Mouse (Mus musculus) cerebellum, adult 2 months (tissue): ENCODE measurements at regions not wholly inside any gene's neighbourhood (a gene's known extent, or its start where the extent isn't known, plus 50 kb on each side); places are given as distances from the start of the nearest gene placed in this dataset.

Experiments used
- DNase-seq, 2 experiments: peaks; one replicate each; pipeline ENCODE4 v3.0.0; 2021
- H3K27ac ChIP-seq: fragments of 200-500 bp; 2 replicates; pipeline ENCODE4 v1.5.1; 2012; ENCODE audit warnings: low read length, control low read depth, inconsistent platforms; ENCODE audit not compliant: insufficient read depth
- H3K27me3 ChIP-seq: fragments of 200-500 bp; 2 replicates; pipeline ENCODE4 v1.6.1; 2012; ENCODE audit warnings: inconsistent platforms, mild to moderate bottlenecking, low read length, moderate library complexity; ENCODE audit not compliant: control insufficient read depth, insufficient read depth
- H3K4me1 ChIP-seq: fragments of 200-500 bp; 2 replicates; pipeline ENCODE4 v1.6.1; 2011; ENCODE audit warnings: low read length; ENCODE audit not compliant: control insufficient read depth, insufficient read depth
- H3K4me3 ChIP-seq: fragments of 200-500 bp; replicated peaks from 2 replicates; pipeline ENCODE3; 2011; ENCODE audit warnings: mild to moderate bottlenecking, low read depth, low read length, control low read depth; ENCODE audit not compliant: insufficient read depth
- CTCF ChIP-seq: fragments of 200-500 bp; IDR thresholded peaks from 2 replicates; pipeline ENCODE4 v1.5.1; 2011; ENCODE audit warnings: low read depth, mild to moderate bottlenecking, control low read depth, low read length, moderate library complexity, borderline replicate concordance; ENCODE audit not compliant: insufficient read depth
- POLR2A ChIP-seq: fragments of 200-500 bp; IDR thresholded peaks from 2 replicates; pipeline ENCODE4 v1.6.1; 2011; ENCODE audit warnings: low read length, control low read depth, borderline replicate concordance; ENCODE audit not compliant: insufficient read depth
- WGBS: fragments of 180-500 bp; shearing (Covaris S2); methylation state at CpG from one replicate; pipeline ENCODE4 v1.1.7; 2018; 5-methylcytosine and 5-hydroxymethylcytosine counted together

DNA sequence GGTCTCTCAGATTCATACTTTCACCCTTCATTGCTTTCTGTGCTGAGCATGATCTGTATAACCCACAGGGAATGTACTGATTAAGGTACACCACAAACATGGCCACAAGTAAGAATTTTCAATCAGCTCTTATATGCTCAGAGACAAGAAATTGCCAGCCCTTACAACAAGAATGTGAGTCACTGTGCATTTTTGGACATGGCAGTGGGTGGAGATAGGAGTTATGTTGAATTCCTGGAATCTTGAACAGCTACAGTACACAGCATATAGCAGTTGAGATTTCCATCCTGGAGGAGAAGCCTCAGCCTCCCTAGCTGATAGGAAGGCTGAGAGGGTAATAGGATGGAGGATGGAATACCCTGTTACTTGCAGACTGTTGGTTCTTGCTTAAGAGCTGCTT lies 173.8 kb upstream of the Nudt11 start:
- no peaks in the 10 kb centered on the region for H3K27me3 ChIP-seq
- no peak overlapping the region for H3K27ac ChIP-seq
- no peaks in the 10 kb centered on the region for H3K4me1 ChIP-seq
- DNase-seq, result no peak
- TF ChIP-seq POLR2A, result no peak
- no peak for TF ChIP-seq CTCF
- H3K4me3 ChIP-seq, result no peak overlapping the region

DNA sequence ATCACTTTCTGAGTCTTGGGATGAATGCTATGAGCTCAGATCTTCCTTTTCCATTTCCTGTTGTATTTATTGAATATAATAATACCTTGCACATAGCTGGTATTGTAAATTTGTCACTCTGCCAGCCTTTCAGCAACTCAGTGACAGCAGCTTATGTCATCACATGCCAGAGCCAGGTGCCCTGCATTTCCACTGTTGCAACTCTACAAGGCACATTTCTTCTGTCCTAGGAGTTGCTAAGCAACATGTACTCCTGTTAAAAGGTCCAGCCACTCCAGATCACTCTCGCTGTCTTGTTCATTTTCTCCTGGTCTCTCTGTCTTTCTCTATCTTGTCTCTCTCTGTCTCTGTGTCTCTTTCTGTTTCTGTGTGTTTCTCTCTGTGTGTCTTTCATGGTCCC lies 130.1 kb upstream of the Nudt11 start:
- Histone ChIP-seq H3K27ac (no peak overlapping the region), H3K4me1 (no peaks in the 10 kb centered on the region), H3K4me3 (no peak overlapping the region), H3K27me3 (no peaks in the 10 kb centered on the region)
- TF ChIP-seq POLR2A (no peak), CTCF (no peak)
- WGBS, result 12% methylated on average over 1 of the region's 1 CpGs
- no peak for DNase-seq

DNA sequence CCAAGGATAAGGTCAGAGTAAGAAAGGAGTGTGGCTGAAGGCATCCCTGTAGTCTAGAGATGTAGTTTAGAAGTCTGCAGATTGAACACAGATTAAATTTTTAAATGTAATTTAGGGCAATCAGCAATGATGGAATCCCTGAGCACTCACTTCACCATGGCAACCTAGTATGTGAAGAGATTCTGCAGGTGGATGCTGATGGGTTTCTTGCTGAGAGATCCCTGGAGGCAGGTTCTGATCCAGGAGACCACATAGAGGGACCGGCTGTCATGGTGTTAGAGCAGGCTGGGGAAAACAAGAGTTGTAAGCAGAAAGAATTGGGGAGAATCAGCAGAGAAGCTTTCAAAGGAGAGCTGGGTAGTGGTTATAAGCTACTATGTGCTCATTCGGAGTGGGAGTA lies 113.7 kb upstream of the Nudt11 start:
- Histone ChIP-seq H3K27ac (no peak overlapping the region), H3K4me3 (no peak overlapping the region), H3K4me1 (peaks cover 3% of the 10 kb centered on the region; the same call in 1 of the 2 replicates), H3K27me3 (no peaks in the 10 kb centered on the region)
- peak; percentile 11 to 27 for DNase-seq
- WGBS, result 39% methylated on average over 2 of the region's 2 CpGs
- no peak for TF ChIP-seq POLR2A
- TF ChIP-seq CTCF, result no peak

DNA sequence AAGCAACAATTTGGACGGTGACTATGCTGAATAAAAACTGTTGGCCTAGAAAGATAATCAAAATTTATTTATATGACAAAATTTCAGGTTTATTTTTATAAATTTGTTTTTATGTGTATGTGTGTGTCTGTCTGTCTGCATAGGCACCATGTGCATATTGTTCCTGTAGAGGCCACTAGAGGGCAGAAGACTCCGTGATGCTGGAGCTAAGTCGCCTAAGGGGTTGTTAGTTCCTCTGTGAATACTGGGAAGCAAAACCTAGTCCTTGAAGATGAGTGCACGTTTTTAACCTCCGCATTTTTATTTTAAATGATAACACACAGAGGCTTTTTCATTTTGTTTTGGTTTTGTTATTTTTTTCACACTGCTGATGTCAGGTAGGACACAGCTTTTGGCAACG lies 105.3 kb upstream of the Nudt11 start:
- Histone ChIP-seq H3K27me3 (no peaks in the 10 kb centered on the region), H3K4me3 (no peak overlapping the region), H3K27ac (no peak overlapping the region), H3K4me1 (no peaks in the 10 kb centered on the region)
- no peak for DNase-seq
- TF ChIP-seq CTCF (no peak), POLR2A (no peak)
- WGBS, result 79% methylated on average over 6 of the region's 6 CpGs
